Mouse (Mus musculus) brain, embryonic 14.5 days (tissue): Measurements from ENCODE around the gene App.

Experiments used
- CTCF ChIP-seq: fragments of 200-500 bp; IDR thresholded peaks from 2 replicates; pipeline ENCODE4 v1.5.1; 2012; ENCODE audit warnings: inconsistent platforms, mild to moderate bottlenecking, moderate library complexity, borderline replicate concordance; ENCODE audit not compliant: insufficient read depth, insufficient read length; ENCODE audit errors: extremely low read depth
- POLR2A ChIP-seq: fragments of 200-500 bp; IDR thresholded peaks from 2 replicates; pipeline ENCODE4 v1.6.1; 2012; ENCODE audit warnings: mild to moderate bottlenecking, inconsistent platforms, borderline replicate concordance; ENCODE audit not compliant: poor library complexity, insufficient read depth, insufficient read length, severe bottlenecking; ENCODE audit errors: extremely low read depth

- TF ChIP-seq CTCF (no peak), POLR2A (no peak)
Observed at GRCm38 (mm10) chr16:84992888-84993287, 180.7 kb downstream of the App start.
